Mouse (Mus musculus) stomach, postnatal 0 days (tissue): ENCODE measurements at regions not wholly inside any gene's neighbourhood (a gene's known extent, or its start where the extent isn't known, plus 50 kb on each side); places are given as distances from the start of the nearest gene placed in this dataset.

ENCODE experiments used
- CTCF ChIP-seq: IDR thresholded peaks from 2 replicates; pipeline ENCODE4 v1.5.1; 2016; ENCODE audit warnings: antibody characterized with exemption, low read depth, mild to moderate bottlenecking, moderate library complexity
- EP300 ChIP-seq: optimal IDR thresholded peaks from 2 replicates; pipeline ENCODE3; 2016; ENCODE audit warnings: antibody characterized with exemption

DNA sequence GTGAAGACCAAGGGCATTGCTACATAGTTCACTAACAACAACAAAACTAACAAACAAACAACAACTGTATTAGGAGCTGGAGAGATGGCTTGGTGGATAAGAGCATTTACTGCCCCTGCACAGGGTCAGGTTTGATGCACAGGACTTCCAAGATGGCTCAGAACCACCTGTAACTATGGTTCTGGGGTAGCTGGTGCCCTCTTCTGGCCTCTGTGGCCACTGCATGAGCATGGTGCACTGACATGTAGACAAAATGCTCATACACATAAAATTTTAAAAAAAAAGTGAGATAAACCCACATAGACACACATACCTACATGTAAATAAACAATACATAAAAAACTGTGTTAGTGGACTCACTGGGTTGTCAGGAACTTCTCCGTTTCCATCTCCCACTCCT, 172.5 kb downstream of the Nucb2 start:
- peak; percentile 48 for TF ChIP-seq CTCF
- TF ChIP-seq EP300: no peak
